Mouse (Mus musculus) liver, embryonic 13.5 days (tissue): ENCODE measurements around the gene Trir. TPM values are rescaled to one million over a fixed set of nuclear protein-coding genes. Genes with fewer than 3 reads are reported as not detected.

ENCODE experiments used
- ATAC-seq: fragments of 200-750 bp; cut with Nextera tagmentation; 2 replicates; pipeline ENCODE4 v1.8.0; 2017; ENCODE audit warnings: low read depth, mild to moderate bottlenecking, moderate number of reproducible peaks, moderate library complexity
- DNase-seq: peaks from one replicate; pipeline ENCODE4 v3.0.0; 2022
- H3K27ac ChIP-seq: fragments of 300-500 bp; sonication (generic); 2 replicates; pipeline ENCODE4 v1.5.1; 2015; ENCODE audit warnings: moderate library complexity, mild to moderate bottlenecking, inconsistent platforms
- H3K27me3 ChIP-seq: fragments of 300-500 bp; sonication (generic); 2 replicates; pipeline ENCODE4 v1.6.1; 2015; ENCODE audit warnings: mild to moderate bottlenecking, inconsistent platforms
- H3K36me3 ChIP-seq: fragments of 300-500 bp; sonication (generic); 2 replicates; pipeline ENCODE4 v1.6.1; 2015; ENCODE audit warnings: mild to moderate bottlenecking, inconsistent platforms
- H3K4me1 ChIP-seq: fragments of 300-500 bp; sonication (generic); replicated peaks from 2 replicates; pipeline ENCODE4 v1.6.1; 2015; ENCODE audit warnings: inconsistent platforms
- H3K4me2 ChIP-seq: fragments of 300-500 bp; sonication (generic); 2 replicates; pipeline ENCODE4 v1.6.1; 2015; ENCODE audit warnings: inconsistent platforms, mild to moderate bottlenecking, moderate library complexity
- H3K4me3 ChIP-seq: fragments of 300-500 bp; sonication (generic); replicated peaks from 2 replicates; pipeline ENCODE4 v1.5.1; 2015; ENCODE audit warnings: mild to moderate bottlenecking, inconsistent platforms
- H3K9ac ChIP-seq: fragments of 300-500 bp; sonication (generic); 2 replicates; pipeline ENCODE4 v1.6.1; 2015; ENCODE audit warnings: mild to moderate bottlenecking, inconsistent platforms
- H3K9me3 ChIP-seq: fragments of 300-500 bp; sonication (generic); replicated peaks from 2 replicates; pipeline ENCODE4 v1.6.1; 2016; ENCODE audit warnings: inconsistent platforms
- whole genome bisulfite sequencing: fragments of 180-500 bp; shearing (Covaris S2); methylation state at CpG from one replicate; pipeline ENCODE4 v1.1.7; 2015; ENCODE audit not compliant: insufficient replicate concordance; 5-methylcytosine and 5-hydroxymethylcytosine counted together
- polyA plus RNA-seq: library from polyadenylated mRNA; unstranded; fragments of >200 nt; fragmentation: Nextera tagmentation; extraction: Ambion mirVana; gene quantifications from 2 replicates; pipeline ENCODE4 v1.2.1, GENCODE M21; 2015

Trir gene
- polyA plus RNA-seq, 1 experiment from 2014 or later, result 83.1 TPM

DNA sequence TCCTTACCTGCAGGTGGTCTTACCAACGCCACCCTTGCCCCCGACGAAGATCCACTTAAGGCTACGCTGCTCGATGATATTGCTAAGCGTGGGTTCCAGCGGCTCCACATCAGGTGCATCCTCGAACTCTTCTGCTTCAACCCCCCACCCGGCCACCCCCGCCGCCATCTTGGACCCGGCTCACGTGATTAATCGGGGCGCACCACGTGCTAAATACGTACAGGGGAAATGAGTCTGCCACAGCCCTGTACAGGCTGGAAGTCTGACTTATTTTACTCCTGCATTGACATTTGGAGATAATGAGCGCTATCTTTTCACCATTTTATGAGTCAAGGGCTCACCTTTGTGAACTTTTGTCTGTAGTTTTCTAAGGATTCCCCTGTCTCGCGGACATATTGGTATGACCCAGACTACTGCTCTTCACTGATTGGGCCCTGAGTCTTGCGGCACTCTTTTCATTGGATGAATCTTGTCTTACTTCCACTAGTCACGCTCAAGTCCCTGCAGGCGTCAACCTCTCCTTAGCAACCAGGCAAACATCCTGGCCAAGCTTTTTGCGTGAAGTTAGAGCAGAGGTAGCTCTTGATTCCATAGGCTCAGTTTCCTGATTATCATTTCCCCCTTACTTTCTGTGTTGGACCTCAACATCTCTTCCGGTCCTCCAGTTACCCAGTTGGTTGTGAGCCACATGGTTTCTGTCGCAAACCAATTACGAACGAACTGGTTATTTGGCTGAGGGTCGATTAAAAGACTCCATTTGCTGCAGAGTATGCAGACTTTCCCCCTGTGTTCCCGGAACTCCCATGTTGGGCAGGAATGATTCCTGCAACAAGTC is 1.3 kb upstream of the Trir start, which contains the start of gene Asna1:
TSS of gene Asna1 (minus strand) at position 184 of the 835 bp plus-strand sequence.
- Histone ChIP-seq H3K27me3 (no peaks in the 10 kb centered on the region), H3K36me3 (peaks cover 56% of the 10 kb centered on the region), H3K4me1 (peaks cover 54% of the 10 kb centered on the region), H3K4me3 (peak within 1 kb of the TSS; percentile 100), H3K9ac (peak within 1 kb of the TSS; percentile 100), H3K4me2 (peak within 1 kb of the TSS; percentile 92), H3K27ac (peak within 1 kb of the TSS; percentile 92), H3K9me3 (no peaks in the 10 kb centered on the region)
- peak; percentile 77 for DNase-seq
- WGBS, result 2% methylated on average over 30 of the region's 30 CpGs
- ATAC-seq, result peak; percentile 82

GRCm38 (mm10) chr8:85027516-85027855 is 863 bp downstream of the Trir start:
- Histone ChIP-seq H3K9ac (peak overlapping the region; percentile 100), H3K4me2 (peak overlapping the region; percentile 92), H3K4me3 (peak overlapping the region; percentile 100), H3K27ac (peak overlapping the region; percentile 97), H3K27me3 (no peaks in the 10 kb centered on the region), H3K36me3 (peaks cover 55% of the 10 kb centered on the region), H3K4me1 (peaks cover 59% of the 10 kb centered on the region), H3K9me3 (no peaks in the 10 kb centered on the region)
- ATAC-seq (no peak), DNase-seq (no peak)
- WGBS, result under 1% methylated on average over 13 of the region's 13 CpGs

DNA sequence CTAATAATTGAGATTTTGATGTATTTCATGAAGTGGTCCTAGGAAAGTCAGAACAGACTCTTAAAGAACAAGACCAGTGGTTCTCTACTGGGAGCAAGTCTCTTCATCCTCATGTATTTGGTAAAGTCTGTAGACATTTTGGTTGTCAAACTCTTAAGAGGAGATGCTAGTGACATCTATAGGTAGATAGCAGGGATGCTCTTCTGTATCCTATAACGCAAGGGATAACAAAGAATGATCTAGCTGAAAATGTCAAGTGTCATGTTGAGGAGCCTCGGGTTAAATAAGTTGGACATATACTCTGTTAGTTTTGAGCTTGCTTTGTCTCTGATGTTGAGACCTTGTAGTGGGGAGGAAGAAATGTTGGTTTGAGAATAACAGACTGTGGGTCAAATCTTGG is 1.3 kb downstream of the Trir start:
- H3K27ac ChIP-seq, result peak overlapping the region; percentile 97
- H3K9me3 ChIP-seq, result no peaks in the 10 kb centered on the region
- peaks cover 61% of the 10 kb centered on the region for H3K4me1 ChIP-seq
- ATAC-seq (no peak), DNase-seq (no peak)
- peak overlapping the region; percentile 92 for H3K4me2 ChIP-seq
- H3K36me3 ChIP-seq, result peaks cover 55% of the 10 kb centered on the region
- peak overlapping the region; percentile 100 for H3K9ac ChIP-seq
- H3K4me3 ChIP-seq, result peak overlapping the region; percentile 100
- no peaks in the 10 kb centered on the region for H3K27me3 ChIP-seq
- WGBS, result 22% methylated on average over 2 of the region's 2 CpGs

DNA sequence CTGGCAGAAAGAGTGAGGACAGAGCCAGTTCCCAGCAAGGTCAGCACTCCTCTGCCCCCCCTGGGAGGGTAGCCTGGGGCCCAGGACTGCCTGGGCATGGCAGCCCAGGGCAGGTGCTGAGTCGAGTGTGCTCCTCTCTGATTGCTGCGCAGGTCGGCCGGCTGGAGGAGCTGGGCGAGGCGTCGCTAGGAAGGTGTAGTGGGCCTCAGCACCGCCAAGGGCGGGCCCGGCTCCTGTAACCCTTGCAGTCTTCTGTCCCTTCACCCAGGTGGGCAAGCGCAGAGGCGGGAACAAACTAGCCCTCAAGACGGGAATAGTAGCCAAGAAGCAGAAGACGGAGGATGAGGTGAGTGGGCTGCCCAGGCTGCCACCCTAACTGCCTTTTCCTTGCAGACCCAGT is 2.6 kb downstream of the Trir start:
- peaks cover 64% of the 10 kb centered on the region for H3K4me1 ChIP-seq
- DNase-seq, result no peak
- H3K27me3 ChIP-seq, result no peaks in the 10 kb centered on the region
- no peak for ATAC-seq
- peak overlapping the region; percentile 100 for H3K4me3 ChIP-seq
- WGBS, result 85% methylated on average over 14 of the region's 14 CpGs
- H3K9me3 ChIP-seq, result no peaks in the 10 kb centered on the region
- peak overlapping the region; percentile 92 for H3K4me2 ChIP-seq
- peaks cover 55% of the 10 kb centered on the region for H3K36me3 ChIP-seq
- peak overlapping the region; percentile 100; the same call in 1 of the 2 replicates for H3K9ac ChIP-seq
- peak overlapping the region; percentile 97; the same call in 1 of the 2 replicates for H3K27ac ChIP-seq

DNA sequence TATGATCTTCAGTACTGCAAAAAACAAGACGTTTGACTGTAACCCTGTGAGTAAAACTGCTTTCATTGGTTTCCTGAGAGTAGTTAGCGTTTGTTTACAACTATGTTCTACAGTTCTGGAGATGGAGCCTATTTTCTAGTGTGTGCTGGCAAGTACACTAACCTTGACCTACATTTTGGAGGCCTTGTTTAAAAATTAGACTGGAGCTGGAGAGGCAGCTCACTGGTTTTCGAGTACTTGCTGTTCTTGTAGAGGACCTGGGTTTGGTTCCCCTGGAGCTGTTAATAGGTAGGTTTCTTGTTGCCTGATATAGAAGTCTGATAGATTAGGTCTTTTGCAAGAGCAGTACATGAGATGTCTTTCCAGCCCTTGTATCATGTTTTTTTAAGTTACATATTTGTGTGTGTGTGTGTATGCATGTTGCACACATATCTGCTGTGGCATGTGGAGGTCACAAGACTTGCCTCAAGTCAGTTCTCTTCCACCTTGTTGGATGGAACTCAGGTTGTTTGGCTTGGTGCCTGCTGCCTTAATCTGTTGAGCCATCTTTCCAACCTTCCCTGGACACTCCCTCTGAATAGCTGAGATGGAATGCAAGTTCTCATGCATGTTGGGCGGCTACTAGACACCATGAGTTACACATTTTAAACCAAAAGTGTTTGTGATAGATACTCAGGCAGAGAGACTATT is 6.1 kb downstream of the Trir start:
- Histone ChIP-seq H3K4me3 (no peak overlapping the region), H3K4me2 (no peak overlapping the region), H3K9ac (0 out of 2 replicates have a peak overlapping the region, but pooled peaks have one; percentile 12), H3K4me1 (peaks cover 63% of the 10 kb centered on the region), H3K27me3 (no peaks in the 10 kb centered on the region), H3K27ac (0 out of 2 replicates have a peak overlapping the region, but pooled peaks have one; percentile 35), H3K9me3 (no peaks in the 10 kb centered on the region), H3K36me3 (peaks cover 55% of the 10 kb centered on the region)
- DNase-seq (no peak), ATAC-seq (no peak)
- WGBS, result 73% methylated on average over 4 of the region's 4 CpGs

GRCm38 (mm10) chr8:85033867-85034266 is 7.2 kb downstream of the Trir start:
- H3K27me3 ChIP-seq, result no peaks in the 10 kb centered on the region
- H3K36me3 ChIP-seq, result peaks cover 50% of the 10 kb centered on the region
- H3K9me3 ChIP-seq, result no peaks in the 10 kb centered on the region
- H3K4me2 ChIP-seq, result peak overlapping the region; percentile 93
- 0 out of 2 replicates have a peak overlapping the region, but pooled peaks have one; percentile 29 for H3K9ac ChIP-seq
- DNase-seq, result no peak
- no peak overlapping the region for H3K4me3 ChIP-seq
- H3K27ac ChIP-seq, result peak overlapping the region; percentile 51
- ATAC-seq, result no peak
- 41% methylated on average over 1 of the region's 1 CpGs for WGBS
- H3K4me1 ChIP-seq, result peaks cover 61% of the 10 kb centered on the region

- Histone ChIP-seq H3K36me3 (peaks cover 44% of the 10 kb centered on the region), H3K4me3 (peak overlapping the region; percentile 86), H3K9ac (peak overlapping the region; percentile 81), H3K4me2 (peak overlapping the region; percentile 93), H3K9me3 (no peaks in the 10 kb centered on the region), H3K27ac (peak overlapping the region; percentile 88), H3K27me3 (no peaks in the 10 kb centered on the region), H3K4me1 (peaks cover 60% of the 10 kb centered on the region)
- under 1% methylated on average over 13 of the region's 13 CpGs for WGBS
- DNase-seq (peak; percentile 61), ATAC-seq (no peak)
Measured at GRCm38 (mm10) chr8:85034764-85035163, 8.1 kb downstream of the Trir start.

DNA sequence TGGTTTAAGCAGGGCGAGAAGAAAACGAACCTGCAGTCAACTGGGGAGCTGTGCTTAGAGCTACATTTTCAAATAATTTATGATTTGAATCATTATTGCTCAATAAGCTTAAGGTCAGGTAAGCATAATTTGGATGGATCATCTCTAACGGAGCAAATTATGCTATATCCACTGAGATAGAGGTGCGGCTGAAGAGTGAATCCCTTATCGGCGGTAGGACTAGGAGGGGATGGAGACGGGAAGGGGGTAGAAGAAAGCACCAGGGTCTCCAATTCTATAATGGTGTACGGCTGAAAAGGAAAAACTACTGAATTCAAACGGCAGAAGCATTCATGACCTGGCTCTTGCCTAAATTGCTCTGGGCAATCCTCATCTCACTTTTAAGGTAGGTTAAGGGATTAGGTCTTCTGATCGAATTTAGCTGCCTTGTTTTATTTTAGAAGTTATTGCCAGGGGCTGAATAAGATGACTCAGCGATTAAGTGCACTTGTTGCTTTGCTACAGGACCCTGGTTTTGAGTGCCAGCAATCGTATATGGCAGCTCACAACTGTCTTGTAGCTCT is 8.6 kb downstream of the Trir start:
- peak overlapping the region; percentile 86 for H3K4me3 ChIP-seq
- peak overlapping the region; percentile 93 for H3K4me2 ChIP-seq
- H3K36me3 ChIP-seq, result peaks cover 44% of the 10 kb centered on the region
- peaks cover 60% of the 10 kb centered on the region for H3K4me1 ChIP-seq
- 4% methylated on average over 12 of the region's 12 CpGs for WGBS
- no peaks in the 10 kb centered on the region for H3K9me3 ChIP-seq
- H3K27ac ChIP-seq, result peak overlapping the region; percentile 88
- H3K27me3 ChIP-seq, result no peaks in the 10 kb centered on the region
- ATAC-seq (no peak), DNase-seq (no peak)
- H3K9ac ChIP-seq, result peak overlapping the region; percentile 81

- H3K27me3 ChIP-seq, result no peaks in the 10 kb centered on the region
- DNase-seq, result peak; percentile 27
- H3K4me1 ChIP-seq, result peaks cover 64% of the 10 kb centered on the region
- peak overlapping the region; percentile 86 for H3K4me3 ChIP-seq
- 0 out of 2 replicates have a peak, but pooled peaks have one; percentile 8 for ATAC-seq
- WGBS, result under 1% methylated on average over 15 of the region's 15 CpGs
- H3K4me2 ChIP-seq, result peak overlapping the region; percentile 93
- peaks cover 45% of the 10 kb centered on the region for H3K36me3 ChIP-seq
- peak overlapping the region; percentile 88 for H3K27ac ChIP-seq
- no peaks in the 10 kb centered on the region for H3K9me3 ChIP-seq
- peak overlapping the region; percentile 81 for H3K9ac ChIP-seq
Measured at GRCm38 (mm10) chr8:85035728-85036310, 9.2 kb downstream of the Trir start.

DNA sequence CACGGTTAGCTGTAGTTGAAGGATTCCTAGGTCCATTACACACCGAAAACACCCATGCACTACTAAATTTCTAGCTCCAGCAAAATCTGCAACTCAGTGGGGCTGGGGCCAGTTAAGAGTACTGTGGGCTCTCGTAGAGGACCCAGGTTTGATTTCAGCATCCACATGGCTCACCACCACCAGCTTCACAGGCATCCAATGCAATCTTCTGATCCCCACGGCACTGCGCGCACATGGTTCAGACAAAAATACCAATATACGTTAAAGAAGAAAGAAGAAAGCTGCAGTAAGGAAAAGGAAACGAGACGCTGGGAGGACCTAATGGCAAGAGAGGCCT is 9.7 kb downstream of the Trir start:
- no peak for DNase-seq
- H3K36me3 ChIP-seq, result peaks cover 45% of the 10 kb centered on the region
- peak; percentile 32 for ATAC-seq
- peak overlapping the region; percentile 86 for H3K4me3 ChIP-seq
- H3K27me3 ChIP-seq, result no peaks in the 10 kb centered on the region
- peak overlapping the region; percentile 88 for H3K27ac ChIP-seq
- peaks cover 69% of the 10 kb centered on the region for H3K4me1 ChIP-seq
- peak overlapping the region; percentile 93 for H3K4me2 ChIP-seq
- H3K9ac ChIP-seq, result peak overlapping the region; percentile 81
- no peaks in the 10 kb centered on the region for H3K9me3 ChIP-seq
- WGBS, result 0% methylated on average over 9 of the region's 9 CpGs
